Mouse (Mus musculus): Measurements from ENCODE around the gene Ush1g.

DNA sequence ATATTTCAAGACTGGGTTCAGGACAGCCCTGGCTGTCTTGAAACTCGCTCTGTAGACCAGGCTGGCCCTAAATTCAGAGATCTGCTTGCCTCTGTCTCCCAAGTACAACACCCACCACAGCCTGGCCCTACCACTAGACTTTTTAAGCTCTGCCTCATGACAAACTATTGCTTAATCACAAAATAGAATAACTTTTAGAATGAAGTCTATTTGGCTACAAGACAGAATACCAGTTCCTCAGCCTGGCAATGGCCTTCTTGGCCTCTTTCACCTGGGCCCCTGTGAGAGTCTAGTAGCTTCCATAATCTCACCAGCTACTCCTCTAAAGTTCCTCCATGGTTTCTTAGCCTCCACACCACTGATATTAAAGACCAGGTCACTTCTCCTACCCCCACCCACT is 31.5 kb downstream of the Ush1g start:
- TF ChIP-seq CTCF (IDR thresholded peaks at IDR 0.05; ENCODE audit: control insufficient read depth, insufficient read depth, insufficient read length), result no peak
- TF ChIP-seq MYOG (IDR thresholded peaks at IDR 0.05; ENCODE audit: control insufficient read depth, extremely low read depth, insufficient read length), result no peak
- no peak for TF ChIP-seq MYOD1 (IDR thresholded peaks at IDR 0.05; ENCODE audit: control insufficient read depth, insufficient read length, low read depth)
- TF ChIP-seq MAX (IDR thresholded peaks at IDR 0.05), result no peak
- TF ChIP-seq USF1 (IDR thresholded peaks at IDR 0.05; ENCODE audit: low read depth), result no peak
